Mouse (Mus musculus): ENCODE data around the gene Akip1. TPM values are rescaled to one million over a fixed set of nuclear protein-coding genes. Genes with fewer than 3 reads are reported as not detected.

The Akip1 gene
- total and polyA plus RNA-seq, 3 experiments = 9.8 to 14.0 (median 13.5) TPM

DNA sequence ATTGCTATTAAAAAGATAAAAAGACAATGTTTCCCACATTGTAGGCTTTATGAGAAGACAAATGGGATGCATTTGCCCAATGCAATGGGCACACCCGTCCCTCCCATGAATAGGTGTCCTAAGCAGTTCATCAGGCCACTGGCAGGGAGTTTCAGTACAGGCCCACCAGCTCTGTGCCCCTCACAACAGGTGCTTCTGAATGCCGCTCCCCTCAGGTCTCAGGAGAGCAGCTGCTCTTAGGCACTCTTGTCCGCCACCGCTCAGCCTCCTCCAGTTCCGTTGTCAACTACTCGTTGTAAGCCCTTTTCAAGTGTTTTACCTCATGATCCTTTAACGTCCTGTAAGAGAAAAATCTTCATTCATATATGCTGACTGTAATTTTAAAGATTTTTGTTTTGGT lies 8.7 kb downstream of the Akip1 start:
- WGBS = 92% methylated on average over 7 of the region's 7 CpGs
- peaks cover 6% of the 10 kb centered on the region for H3K4me1 ChIP-seq (ENCODE audit: control insufficient read depth, insufficient read depth, low read length)
- intact Hi-C loops (cut with DNase I) = no loop called here

DNA sequence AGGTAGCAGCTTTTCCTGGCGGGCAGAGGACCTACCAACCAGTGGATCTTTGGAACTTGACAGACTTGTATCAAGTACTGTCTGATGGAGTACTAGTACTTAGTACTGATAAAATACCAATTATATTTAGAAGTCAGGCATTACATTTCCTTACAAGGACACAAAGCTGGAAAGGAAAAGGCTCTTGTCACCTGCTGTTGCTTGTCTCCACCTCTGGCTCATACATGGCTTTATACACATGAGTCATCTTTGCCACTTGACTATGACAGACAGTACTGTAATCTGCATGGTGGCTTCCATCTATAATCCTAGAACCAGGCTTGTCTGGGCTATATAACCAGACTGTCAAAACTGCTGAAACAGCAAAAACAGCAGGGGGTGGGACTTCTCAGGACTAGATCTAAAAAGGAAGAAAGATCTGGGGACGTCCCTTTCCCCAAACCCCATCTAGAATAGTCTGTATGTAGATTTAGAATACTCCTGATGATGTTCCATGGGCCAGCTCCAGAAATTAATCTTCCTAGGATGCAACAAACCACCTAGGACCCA lies 10.0 kb downstream of the Akip1 start:
- peaks cover 4% of the 10 kb centered on the region; the same call in 1 of the 2 replicates for H3K4me1 ChIP-seq (ENCODE audit: control insufficient read depth, insufficient read depth, low read length)
- H3K4me3 ChIP-seq = no peak overlapping the region
- no peak for TF ChIP-seq POLR2A (IDR thresholded peaks at IDR 0.05; ENCODE audit: insufficient read depth, low read depth, low read length)
- no peaks in the 10 kb centered on the region for H3K27me3 ChIP-seq (ENCODE audit: control insufficient read depth, insufficient read depth, low read length)
- WGBS = 82% methylated on average over 2 of the region's 2 CpGs
- intact Hi-C loops (cut with DNase I) = no loop called here
- H3K9ac ChIP-seq (ENCODE audit: low read depth, low read length) = no peak overlapping the region
- no peak overlapping the region for H3K27ac ChIP-seq
- H3K36me3 ChIP-seq (ENCODE audit: control insufficient read depth, insufficient read depth, low read length) = peaks cover 6% of the 10 kb centered on the region
- no peaks in the 10 kb centered on the region for H3K79me2 ChIP-seq (replicated peaks; ENCODE audit: control insufficient read depth, insufficient read depth, low read length)
- DNase-seq = no peak

More for the DNA sequence above, 8.7 kb downstream of the Akip1 start:
- H3K27me3 ChIP-seq (ENCODE audit: control insufficient read depth, insufficient read depth, low read length) = no peaks in the 10 kb centered on the region
- no peak overlapping the region for H3K4me3 ChIP-seq
- H3K9ac ChIP-seq (ENCODE audit: low read depth, low read length) = no peak overlapping the region
- no peak for DNase-seq
- H3K36me3 ChIP-seq (ENCODE audit: control insufficient read depth, insufficient read depth, low read length) = peaks cover 7% of the 10 kb centered on the region
- H3K79me2 ChIP-seq (replicated peaks; ENCODE audit: control insufficient read depth, insufficient read depth, low read length) = no peaks in the 10 kb centered on the region
- H3K27ac ChIP-seq = no peak overlapping the region
- no peak for TF ChIP-seq CTCF (IDR thresholded peaks at IDR 0.05)
- no peak for TF ChIP-seq EP300 (IDR thresholded peaks at IDR 0.05; ENCODE audit: insufficient read depth, low read depth, low read length)
- no peak for TF ChIP-seq POLR2A (IDR thresholded peaks at IDR 0.05; ENCODE audit: insufficient read depth, low read depth, low read length)

DNA sequence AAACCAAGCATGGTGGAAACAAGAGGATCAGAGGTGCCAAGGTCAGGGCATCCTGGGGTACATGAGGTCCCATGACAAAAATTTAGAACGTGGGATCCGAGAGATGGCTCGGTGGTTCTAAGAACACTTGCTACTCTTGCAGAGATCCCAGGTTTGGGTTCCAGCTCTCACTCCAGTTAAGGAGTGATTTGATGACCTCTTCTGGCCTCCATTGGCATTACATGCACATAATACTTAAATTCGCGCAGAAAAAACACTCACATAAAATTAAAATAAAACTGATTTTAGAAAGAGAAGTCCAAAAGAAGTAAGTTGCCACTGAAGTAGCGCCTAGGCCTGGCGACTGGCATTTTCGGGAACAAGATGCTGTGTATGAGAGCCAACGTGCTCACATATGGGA lies 15.8 kb downstream of the Akip1 start:
- DNase-seq = no peak
- Histone ChIP-seq H3K4me1 (ENCODE audit: control insufficient read depth, insufficient read depth, low read length) (no peaks in the 10 kb centered on the region), H3K27ac (no peak overlapping the region), H3K27me3 (ENCODE audit: control insufficient read depth, insufficient read depth, low read length) (no peaks in the 10 kb centered on the region), H3K9ac (ENCODE audit: low read depth, low read length) (no peak overlapping the region), H3K36me3 (ENCODE audit: control insufficient read depth, insufficient read depth, low read length) (no peaks in the 10 kb centered on the region), H3K4me3 (no peak overlapping the region), H3K79me2 (replicated peaks; ENCODE audit: control insufficient read depth, insufficient read depth, low read length) (no peaks in the 10 kb centered on the region)
- TF ChIP-seq CTCF (IDR thresholded peaks at IDR 0.05) = peak; percentile 78
- no peak for TF ChIP-seq EP300 (IDR thresholded peaks at IDR 0.05; ENCODE audit: insufficient read depth, low read depth, low read length)
- intact Hi-C loops (cut with DNase I) = loop anchor here (2.0 kb wide), 1 partner anchor 192 kb away; no protein-coding TSS in a partner anchor
- WGBS = 53% methylated on average over 9 of the region's 9 CpGs

DNA sequence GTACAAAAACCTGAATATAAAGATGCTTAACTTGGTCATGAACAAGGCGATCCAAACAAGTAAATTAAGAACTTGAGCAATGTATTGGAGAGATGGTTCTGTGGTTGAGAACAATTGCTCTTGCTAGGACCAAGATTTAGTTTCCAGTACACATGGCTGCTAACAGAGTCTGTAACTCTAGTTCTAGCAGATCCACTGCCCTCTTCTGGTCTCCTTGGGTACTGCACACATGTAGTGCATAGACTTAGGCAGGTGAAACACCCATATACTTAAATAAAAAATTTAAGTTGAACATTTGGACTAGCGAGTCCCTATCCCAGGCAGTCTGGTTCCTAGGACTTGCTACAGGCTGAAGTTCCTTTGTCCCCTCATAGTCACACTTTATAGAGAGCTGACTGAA lies 19.1 kb downstream of the Akip1 start:
- no peak for DNase-seq
- H3K79me2 ChIP-seq (replicated peaks; ENCODE audit: control insufficient read depth, insufficient read depth, low read length) = no peaks in the 10 kb centered on the region
- intact Hi-C loops (cut with DNase I) = no loop called here
- peak; percentile 43 for TF ChIP-seq CTCF (IDR thresholded peaks at IDR 0.05)
- no peak for TF ChIP-seq POLR2A (IDR thresholded peaks at IDR 0.05; ENCODE audit: insufficient read depth, low read depth, low read length)
- 95% methylated on average over 2 of the region's 2 CpGs for WGBS
- H3K4me3 ChIP-seq = no peak overlapping the region
- H3K36me3 ChIP-seq (ENCODE audit: control insufficient read depth, insufficient read depth, low read length) = no peaks in the 10 kb centered on the region
- H3K27me3 ChIP-seq (ENCODE audit: control insufficient read depth, insufficient read depth, low read length) = no peaks in the 10 kb centered on the region
- H3K27ac ChIP-seq = no peak overlapping the region
- no peaks in the 10 kb centered on the region for H3K4me1 ChIP-seq (ENCODE audit: control insufficient read depth, insufficient read depth, low read length)
- H3K9ac ChIP-seq (ENCODE audit: low read depth, low read length) = no peak overlapping the region

DNA sequence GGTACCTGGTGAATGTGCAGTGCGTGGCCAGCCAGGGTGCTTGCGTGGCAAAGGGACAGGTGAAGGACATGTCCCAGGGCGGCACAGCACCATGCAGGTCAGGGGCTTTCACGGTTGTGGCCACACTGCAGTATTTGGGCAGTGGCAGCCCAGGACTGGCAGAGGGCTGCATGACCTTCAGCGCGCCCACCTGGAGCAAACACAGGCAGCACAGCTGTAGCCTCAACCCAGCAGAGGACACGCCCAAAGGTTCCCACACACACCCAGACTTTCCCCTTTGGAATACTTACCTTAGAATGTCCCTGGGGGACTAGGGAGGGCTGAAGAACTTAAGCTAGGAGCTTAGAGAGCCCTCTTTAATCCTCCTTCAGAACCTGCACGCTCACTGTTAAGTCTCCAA lies 19.6 kb downstream of the Akip1 start:
- no peaks in the 10 kb centered on the region for H3K27me3 ChIP-seq (ENCODE audit: control insufficient read depth, insufficient read depth, low read length)
- TF ChIP-seq POLR2A (IDR thresholded peaks at IDR 0.05; ENCODE audit: insufficient read depth, low read depth, low read length) (no peak), EP300 (IDR thresholded peaks at IDR 0.05; ENCODE audit: insufficient read depth, low read depth, low read length) (no peak), CTCF (IDR thresholded peaks at IDR 0.05) (no peak)
- H3K9ac ChIP-seq (ENCODE audit: low read depth, low read length) = no peak overlapping the region
- H3K4me1 ChIP-seq (ENCODE audit: control insufficient read depth, insufficient read depth, low read length) = no peaks in the 10 kb centered on the region
- no peaks in the 10 kb centered on the region for H3K36me3 ChIP-seq (ENCODE audit: control insufficient read depth, insufficient read depth, low read length)
- intact Hi-C loops (cut with DNase I) = no loop called here
- DNase-seq = no peak
- no peak overlapping the region for H3K27ac ChIP-seq
- H3K79me2 ChIP-seq (replicated peaks; ENCODE audit: control insufficient read depth, insufficient read depth, low read length) = no peaks in the 10 kb centered on the region
- no peak overlapping the region for H3K4me3 ChIP-seq
- WGBS = 95% methylated on average over 8 of the region's 8 CpGs

DNA sequence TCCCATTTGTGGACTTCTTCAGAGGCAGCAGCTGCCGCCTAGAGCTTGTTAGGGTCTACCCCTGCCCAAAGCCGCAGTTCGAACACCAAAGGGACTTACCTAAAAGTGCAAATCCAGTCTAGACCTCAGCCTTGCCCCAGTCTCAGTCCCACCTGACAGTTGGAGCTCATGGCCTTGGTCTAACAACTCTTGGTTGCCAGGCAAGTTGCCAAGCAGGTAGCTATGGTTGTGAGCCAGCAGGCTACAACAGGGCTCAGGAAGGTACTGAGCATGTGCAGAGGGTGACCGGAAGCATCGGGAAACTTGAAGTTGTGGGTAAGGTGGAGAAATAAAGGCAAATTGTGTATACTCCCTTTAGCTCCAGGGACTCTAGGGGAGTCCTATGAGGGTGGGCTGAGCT lies 20.2 kb downstream of the Akip1 start, which contains the start of gene BC051019:
Gene BC051019, minus strand, starts transcription at position 154 of the 400 bp plus-strand sequence.
- no peaks in the 10 kb centered on the region for H3K36me3 ChIP-seq (ENCODE audit: control insufficient read depth, insufficient read depth, low read length)
- no peaks in the 10 kb centered on the region for H3K27me3 ChIP-seq (ENCODE audit: control insufficient read depth, insufficient read depth, low read length)
- no peaks in the 10 kb centered on the region for H3K4me1 ChIP-seq (ENCODE audit: control insufficient read depth, insufficient read depth, low read length)
- no peak within 1 kb of the TSS for H3K9ac ChIP-seq (ENCODE audit: low read depth, low read length)
- no peaks in the 10 kb centered on the region for H3K79me2 ChIP-seq (replicated peaks; ENCODE audit: control insufficient read depth, insufficient read depth, low read length)
- 92% methylated on average over 5 of the region's 5 CpGs for WGBS
- intact Hi-C loops (cut with DNase I) = no loop called here
- H3K27ac ChIP-seq = no peak within 1 kb of the TSS
- DNase-seq = no peak
- H3K4me3 ChIP-seq = no peak within 1 kb of the TSS
- no peak for TF ChIP-seq CTCF (IDR thresholded peaks at IDR 0.05)

All from heart, adult 2 months (tissue).